Mouse (Mus musculus): Measurements from ENCODE around the gene Arl8b.
"Not testable (repeated sequence)": the region's sequence is repeated elsewhere in the genome, so short reads cannot be mapped to it uniquely, and the experiment has no call there.

- TF ChIP-seq GATA1, TAL1 (IDR thresholded peaks at IDR 0.05; ENCODE audit: low read length): not testable (repeated sequence)
Observed at GRCm38 (mm10) chr6:108869031-108869430, 86.1 kb downstream of the Arl8b start.
